Mouse (Mus musculus) neural tube, embryonic 14.5 days (tissue): ENCODE results near the gene Erg. TPM values are rescaled to one million over a fixed set of nuclear protein-coding genes. Genes with fewer than 3 reads are reported as not detected.

ENCODE experiments used
- ATAC-seq: fragments of 200-750 bp; cut with Nextera tagmentation; 2 replicates; pipeline ENCODE4 v1.8.0; 2017; ENCODE audit warnings: low read depth, mild to moderate bottlenecking, moderate TSS enrichment, moderate library complexity
- H3K27ac ChIP-seq: fragments of 300-500 bp; sonication (generic); 2 replicates; pipeline ENCODE4 v1.5.1; 2014; ENCODE audit warnings: low read depth, mild to moderate bottlenecking, control low read depth, low read length, moderate library complexity, mixed read lengths
- H3K27me3 ChIP-seq: fragments of 300-500 bp; sonication (generic); 2 replicates; pipeline ENCODE4 v1.6.1; 2014; ENCODE audit warnings: low read length; ENCODE audit not compliant: control insufficient read depth, insufficient read depth
- H3K36me3 ChIP-seq: fragments of 300-500 bp; sonication (generic); 2 replicates; pipeline ENCODE4 v1.6.1; 2014; ENCODE audit warnings: low read length, mixed read lengths; ENCODE audit not compliant: control insufficient read depth, insufficient read depth
- H3K4me1 ChIP-seq: fragments of 300-500 bp; sonication (generic); 2 replicates; pipeline ENCODE4 v1.6.1; 2014; ENCODE audit warnings: low read length; ENCODE audit not compliant: control insufficient read depth, insufficient read depth
- H3K4me2 ChIP-seq: fragments of 300-500 bp; sonication (generic); 2 replicates; pipeline ENCODE4 v1.6.1; 2014; ENCODE audit warnings: mild to moderate bottlenecking, low read depth, low read length, control low read depth
- H3K4me3 ChIP-seq: fragments of 300-500 bp; sonication (generic); 2 replicates; pipeline ENCODE4 v1.5.1; 2014; ENCODE audit warnings: low read depth, low read length, control low read depth, mixed read lengths
- H3K9ac ChIP-seq: fragments of 300-500 bp; sonication (generic); replicated peaks from 2 replicates; pipeline ENCODE4 v1.6.1; 2014; ENCODE audit warnings: low read depth, mild to moderate bottlenecking, control low read depth, low read length, mixed read lengths
- H3K9me3 ChIP-seq: fragments of 300-500 bp; sonication (generic); 2 replicates; pipeline ENCODE4 v1.6.1; 2016; ENCODE audit warnings: low read length; ENCODE audit not compliant: control insufficient read depth
- WGBS: fragments of 180-500 bp; shearing (Covaris S2); extraction: QIAGEN DNeasy Blood & Tissue Kit; methylation state at CpG from one replicate; pipeline ENCODE4 v1.1.7; 2014; 5-methylcytosine and 5-hydroxymethylcytosine counted together
- polyA plus RNA-seq: library from polyadenylated mRNA; unstranded; fragments of >200 nt; fragmentation: Nextera tagmentation; extraction: Ambion mirVana; gene quantifications from 2 replicates; pipeline ENCODE4 v1.2.1, GENCODE M21; 2014

The Erg gene
- polyA plus RNA-seq, 1 experiment from 2014 or later = 0.95 TPM

DNA sequence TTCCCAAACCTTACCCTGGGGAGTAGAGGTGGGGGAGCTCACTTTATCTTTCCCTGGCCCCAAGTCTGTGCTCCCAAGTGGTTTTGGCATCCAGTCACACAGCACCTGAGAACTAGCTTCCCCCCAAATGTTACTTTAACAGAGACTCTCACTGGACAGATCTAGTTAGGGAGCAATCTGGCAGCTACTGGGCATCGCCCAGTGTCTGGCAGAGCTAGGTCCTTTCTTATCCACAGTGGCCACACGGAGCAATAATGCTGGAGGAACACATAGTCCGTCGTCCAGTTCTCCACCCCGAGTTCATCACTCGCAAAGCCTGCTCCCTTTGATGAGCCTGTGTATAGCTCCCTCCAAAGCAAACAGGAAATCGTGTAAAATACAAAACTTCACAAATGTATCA, 124.5 kb downstream of the Erg start:
- no peaks in the 10 kb centered on the region for H3K4me1 ChIP-seq
- no peaks in the 10 kb centered on the region for H3K9me3 ChIP-seq
- H3K4me3 ChIP-seq = no peak overlapping the region
- H3K27me3 ChIP-seq = no peaks in the 10 kb centered on the region
- no peak overlapping the region for H3K4me2 ChIP-seq
- no peak overlapping the region for H3K27ac ChIP-seq
- H3K9ac ChIP-seq = no peak overlapping the region
- 75% methylated on average over 7 of the region's 7 CpGs for WGBS
- H3K36me3 ChIP-seq = no peaks in the 10 kb centered on the region
- ATAC-seq = no peak

GRCm38 (mm10) chr16:95460336-95460735, 126.1 kb downstream of the Erg start:
- Histone ChIP-seq H3K9ac (no peak overlapping the region), H3K36me3 (no peaks in the 10 kb centered on the region), H3K4me2 (no peak overlapping the region), H3K9me3 (no peaks in the 10 kb centered on the region), H3K27me3 (no peaks in the 10 kb centered on the region), H3K27ac (no peak overlapping the region), H3K4me3 (no peak overlapping the region), H3K4me1 (no peaks in the 10 kb centered on the region)
- 81% methylated on average over 2 of the region's 2 CpGs for WGBS
- no peak for ATAC-seq

- Histone ChIP-seq H3K27ac (no peak overlapping the region), H3K4me2 (no peak overlapping the region), H3K27me3 (no peaks in the 10 kb centered on the region), H3K4me3 (no peak overlapping the region), H3K4me1 (no peaks in the 10 kb centered on the region), H3K36me3 (no peaks in the 10 kb centered on the region), H3K9me3 (no peaks in the 10 kb centered on the region), H3K9ac (no peak overlapping the region)
- WGBS = 81% methylated on average over 5 of the region's 5 CpGs
- ATAC-seq = no peak
Observed at GRCm38 (mm10) chr16:95459325-95459691, 127.1 kb downstream of the Erg start.

DNA sequence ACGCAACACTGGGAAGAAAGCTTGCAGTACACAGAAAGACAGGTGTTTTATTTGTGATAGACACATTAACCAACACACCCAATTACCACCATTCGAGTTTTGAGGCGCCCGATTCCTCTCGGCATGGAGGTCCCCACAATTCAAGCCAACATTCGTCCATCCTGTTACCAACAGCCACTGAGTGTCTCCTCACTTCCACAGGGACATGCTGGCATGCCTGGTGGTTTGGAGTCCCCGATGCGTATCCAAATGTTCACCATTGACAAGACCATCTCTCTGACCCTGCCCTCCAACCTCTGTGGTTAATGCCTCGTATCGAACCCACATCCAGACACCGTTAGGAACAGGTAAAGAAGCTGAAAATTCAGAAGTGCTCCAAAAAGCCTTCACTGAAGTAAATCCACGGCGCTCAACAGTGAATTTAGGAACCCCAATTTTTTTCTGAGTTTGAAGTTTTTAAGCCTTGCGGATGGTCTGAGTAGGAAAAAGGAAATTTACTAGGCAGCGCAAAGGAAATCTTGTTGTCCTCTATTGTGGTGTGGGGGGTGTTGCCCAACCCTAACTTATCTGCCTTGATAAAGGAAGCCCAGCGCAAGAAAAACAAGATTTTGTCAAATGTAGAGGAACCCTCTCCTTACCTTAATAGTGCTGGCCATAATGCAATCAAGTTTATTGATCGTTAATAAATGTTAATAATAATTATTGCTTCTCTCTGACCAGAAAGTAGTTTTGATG, 127.6 kb downstream of the Erg start:
- no peaks in the 10 kb centered on the region for H3K36me3 ChIP-seq
- no peak overlapping the region for H3K9ac ChIP-seq
- H3K4me2 ChIP-seq = no peak overlapping the region
- no peak overlapping the region for H3K27ac ChIP-seq
- 91% methylated on average over 17 of the region's 17 CpGs for WGBS
- H3K27me3 ChIP-seq = no peaks in the 10 kb centered on the region
- H3K9me3 ChIP-seq = no peaks in the 10 kb centered on the region
- no peak for ATAC-seq
- H3K4me3 ChIP-seq = 0 out of 2 replicates have a peak overlapping the region, but pooled peaks have one; percentile 3
- H3K4me1 ChIP-seq = no peaks in the 10 kb centered on the region

DNA sequence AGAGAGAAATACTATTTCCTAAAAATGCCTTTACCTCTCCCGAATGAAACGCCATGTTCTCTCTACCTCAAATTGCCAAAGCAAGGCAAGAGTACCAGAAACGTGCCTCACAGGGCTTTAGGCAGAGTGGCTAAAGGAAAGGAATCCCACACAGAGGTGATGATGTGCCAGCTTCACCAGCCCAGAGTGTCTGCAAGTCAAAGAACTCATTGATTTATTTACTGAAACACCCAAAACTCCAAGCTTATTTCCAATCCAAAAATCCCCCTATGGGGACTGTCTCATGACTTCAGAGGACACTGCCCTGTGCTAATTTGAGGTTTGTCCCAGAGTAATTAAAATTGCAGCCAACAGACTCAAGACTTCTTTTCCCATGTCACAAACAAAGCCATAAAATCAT, 129.4 kb downstream of the Erg start:
- Histone ChIP-seq H3K4me1 (no peaks in the 10 kb centered on the region), H3K4me2 (no peak overlapping the region), H3K27ac (0 out of 2 replicates have a peak overlapping the region, but pooled peaks have one; percentile 7), H3K27me3 (no peaks in the 10 kb centered on the region), H3K36me3 (no peaks in the 10 kb centered on the region), H3K9ac (no peak overlapping the region), H3K4me3 (no peak overlapping the region), H3K9me3 (no peaks in the 10 kb centered on the region)
- no peak for ATAC-seq
- WGBS = 76% methylated on average over 3 of the region's 3 CpGs

- Histone ChIP-seq H3K9me3 (no peaks in the 10 kb centered on the region), H3K9ac (no peak overlapping the region), H3K27me3 (no peaks in the 10 kb centered on the region), H3K4me3 (no peak overlapping the region), H3K36me3 (no peaks in the 10 kb centered on the region), H3K4me1 (no peaks in the 10 kb centered on the region), H3K4me2 (no peak overlapping the region), H3K27ac (no peak overlapping the region)
- 88% methylated on average over 8 of the region's 8 CpGs for whole genome bisulfite sequencing
- ATAC-seq = no peak
Observed at GRCm38 (mm10) chr16:95455896-95456295, 130.5 kb downstream of the Erg start.

- WGBS = 99% methylated on average over 5 of the region's 5 CpGs
- Histone ChIP-seq H3K4me3 (no peak overlapping the region), H3K9me3 (no peaks in the 10 kb centered on the region), H3K36me3 (no peaks in the 10 kb centered on the region), H3K9ac (no peak overlapping the region), H3K4me2 (no peak overlapping the region), H3K4me1 (no peaks in the 10 kb centered on the region), H3K27me3 (no peaks in the 10 kb centered on the region), H3K27ac (no peak overlapping the region)
- no peak for ATAC-seq
Observed at GRCm38 (mm10) chr16:95455461-95455860, 130.9 kb downstream of the Erg start.

DNA sequence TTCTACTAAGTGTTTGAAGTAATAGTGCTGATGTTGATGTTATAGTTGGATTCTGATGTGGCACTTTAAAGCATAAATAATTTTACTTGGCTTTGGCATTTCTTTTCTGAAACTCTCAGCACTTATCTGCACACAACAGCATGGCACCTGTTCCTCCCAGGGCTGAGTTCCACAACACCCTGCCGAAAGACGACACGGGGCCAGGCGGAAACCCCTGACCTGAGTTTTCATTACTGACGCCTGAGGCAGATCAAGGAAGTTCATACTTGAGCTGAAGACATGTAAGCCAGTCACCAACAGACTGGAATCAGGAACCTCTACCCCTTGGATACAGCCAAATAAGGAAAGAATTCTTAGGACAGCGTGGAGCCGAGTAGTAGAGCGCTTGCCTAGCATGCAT, 134.0 kb downstream of the Erg start:
- WGBS = 91% methylated on average over 8 of the region's 8 CpGs
- Histone ChIP-seq H3K4me2 (no peak overlapping the region), H3K4me3 (no peak overlapping the region), H3K9ac (no peak overlapping the region), H3K9me3 (no peaks in the 10 kb centered on the region), H3K4me1 (no peaks in the 10 kb centered on the region), H3K27me3 (no peaks in the 10 kb centered on the region), H3K36me3 (no peaks in the 10 kb centered on the region), H3K27ac (no peak overlapping the region)
- ATAC-seq = no peak

DNA sequence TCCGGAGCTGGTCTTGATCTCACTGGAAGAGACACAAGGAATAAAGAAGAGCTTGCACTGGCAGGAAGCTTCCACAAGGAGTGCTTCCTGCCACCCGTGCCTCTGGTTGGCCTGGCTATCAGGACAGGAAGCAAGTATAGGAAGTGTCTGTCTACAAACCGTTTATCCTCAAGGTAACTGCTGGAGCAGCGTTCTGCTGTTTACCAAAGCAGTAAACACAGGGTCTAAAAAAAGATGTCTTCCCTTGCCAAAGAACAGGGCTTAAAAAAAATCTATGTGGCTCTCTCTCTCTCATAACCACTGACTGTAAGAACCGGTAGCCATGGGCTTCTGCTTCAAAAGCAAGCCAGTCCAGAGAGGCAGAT, 137.1 kb downstream of the Erg start:
- H3K36me3 ChIP-seq = no peaks in the 10 kb centered on the region
- H3K4me1 ChIP-seq = no peaks in the 10 kb centered on the region
- ATAC-seq = no peak
- WGBS = 68% methylated on average over 5 of the region's 5 CpGs
- no peak overlapping the region for H3K4me3 ChIP-seq
- H3K27ac ChIP-seq = no peak overlapping the region
- no peaks in the 10 kb centered on the region for H3K9me3 ChIP-seq
- H3K4me2 ChIP-seq = no peak overlapping the region
- no peaks in the 10 kb centered on the region for H3K27me3 ChIP-seq
- no peak overlapping the region for H3K9ac ChIP-seq
